Mouse (Mus musculus) MEL (cell line): ENCODE results near the gene Bhmt2. TPM values are rescaled to one million over a fixed set of nuclear protein-coding genes. Genes with fewer than 3 reads are reported as not detected.

ENCODE experiments used
- DNase-seq: peaks from one replicate; pipeline ENCODE4 v3.0.0; 2011; ENCODE audit warnings: low read depth, low spot score
- H3K27ac ChIP-seq: 2 replicates; pipeline ENCODE4 v1.5.1; 2012; ENCODE audit warnings: low read depth, mild to moderate bottlenecking, control low read depth, low read length, moderate library complexity; ENCODE audit not compliant: control insufficient read depth
- H3K27me3 ChIP-seq, 2 experiments: fragments of 150-350 bp in 1 of 2; sonication (generic) in 1 of 2; 2 replicates each; pipeline ENCODE4 v1.6.1; 2012; ENCODE audit warnings: low read length in 2 of 2, mild to moderate bottlenecking in 2 of 2, improper control_type of control experiment in 1 of 2, moderate library complexity in 1 of 2; ENCODE audit not compliant: insufficient read depth in 2 of 2, control insufficient read depth in 1 of 2
- H3K36me3 ChIP-seq, 2 experiments: 2 replicates each; pipeline ENCODE4 v1.6.1; 2012 to 2014; ENCODE audit warnings: low read length in 2 of 2, improper control_type of control experiment in 1 of 2, inconsistent platforms in 1 of 2, mild to moderate bottlenecking in 1 of 2; ENCODE audit not compliant: insufficient read depth in 2 of 2, control insufficient read depth in 1 of 2
- H3K4me1 ChIP-seq, 2 experiments: fragments of 150-350 bp in 1 of 2; sonication (generic) in 1 of 2; 2 replicates each; pipeline ENCODE4 v1.6.1; 2012; ENCODE audit warnings: low read length in 2 of 2, improper control_type of control experiment in 1 of 2, mild to moderate bottlenecking in 1 of 2; ENCODE audit not compliant: insufficient read depth in 2 of 2, control insufficient read depth in 1 of 2
- H3K4me3 ChIP-seq, 2 experiments: fragments of 150-350 bp in 1 of 2; sonication (generic) in 1 of 2; 2 replicates each; pipeline ENCODE4 v1.5.1; 2012; ENCODE audit warnings: low read depth in 2 of 2, low read length in 2 of 2, mild to moderate bottlenecking in 2 of 2, moderate library complexity in 2 of 2, control low read depth in 1 of 2, improper control_type of control experiment in 1 of 2; ENCODE audit not compliant: control insufficient read depth in 1 of 2, insufficient read depth in 1 of 2
- H3K79me2 ChIP-seq: 2 replicates; pipeline ENCODE4 v1.6.1; 2012; ENCODE audit warnings: mild to moderate bottlenecking, low read length, moderate library complexity; ENCODE audit not compliant: control insufficient read depth, poor library complexity, insufficient read depth
- H3K9ac ChIP-seq: 2 replicates; pipeline ENCODE4 v1.6.1; 2012; ENCODE audit warnings: low read depth, mild to moderate bottlenecking, control low read depth, low read length, moderate library complexity; ENCODE audit not compliant: control insufficient read depth, poor library complexity, severe bottlenecking
- H3K9me3 ChIP-seq: fragments of 150-350 bp; sonication (generic); replicated peaks from 2 replicates; pipeline ENCODE4 v1.6.1; 2012; ENCODE audit warnings: mild to moderate bottlenecking, low read length, improper control_type of control experiment, moderate library complexity; ENCODE audit not compliant: insufficient read depth
- BHLHE40 ChIP-seq: IDR thresholded peaks from 2 replicates; pipeline ENCODE4 v1.6.1; 2012; ENCODE audit warnings: low read depth, mild to moderate bottlenecking, inconsistent platforms, low read length, improper control_type of control experiment, borderline replicate concordance
- CHD1 ChIP-seq: IDR thresholded peaks from 2 replicates; pipeline ENCODE4 v1.6.1; 2012; ENCODE audit warnings: low read depth, mild to moderate bottlenecking, inconsistent platforms, low read length, improper control_type of control experiment
- CHD2 ChIP-seq: IDR thresholded peaks from 2 replicates; pipeline ENCODE4 v1.6.1; 2011; ENCODE audit warnings: low read length, improper control_type of control experiment
- CTCF ChIP-seq, 3 experiments: IDR thresholded peaks in 2 of 3; conservative IDR thresholded peaks in 1 of 3; 2 replicates each; pipeline ENCODE4 v1.5.1; 2011 to 2012; ENCODE audit warnings: low read length in 3 of 3, low read depth in 2 of 3, mild to moderate bottlenecking in 2 of 3, improper control_type of control experiment in 1 of 3, inconsistent platforms in 1 of 3, mixed read lengths in 1 of 3, moderate library complexity in 1 of 3; ENCODE audit not compliant: control insufficient read depth in 1 of 3, insufficient read depth in 1 of 3, poor library complexity in 1 of 3, severe bottlenecking in 1 of 3
- ELF1 ChIP-seq: IDR thresholded peaks from 2 replicates; pipeline ENCODE4 v1.6.1; 2014; ENCODE audit warnings: low read depth, mild to moderate bottlenecking, inconsistent platforms, low read length, improper control_type of control experiment, moderate library complexity
- GABPA ChIP-seq: IDR thresholded peaks from 2 replicates; pipeline ENCODE4 v1.6.1; 2012; ENCODE audit warnings: low read depth, mild to moderate bottlenecking, inconsistent platforms, low read length, improper control_type of control experiment, moderate library complexity
- GATA1 ChIP-seq: IDR thresholded peaks from 2 replicates; pipeline ENCODE4 v1.6.1; 2011; ENCODE audit warnings: low read depth, low read length, improper control_type of control experiment
- HCFC1 ChIP-seq: IDR thresholded peaks from 2 replicates; pipeline ENCODE4 v1.6.1; 2012; ENCODE audit warnings: low read depth, mild to moderate bottlenecking, inconsistent platforms, low read length, improper control_type of control experiment, moderate library complexity
- JUND ChIP-seq: IDR thresholded peaks from 2 replicates; pipeline ENCODE4 v1.6.1; 2011; ENCODE audit warnings: low read depth, mild to moderate bottlenecking, improper control_type of control experiment, low read length
- KAT2A ChIP-seq: conservative IDR thresholded peaks from 2 replicates; pipeline ENCODE4 v1.6.1; 2012; ENCODE audit warnings: low read depth, low read length, improper control_type of control experiment, inconsistent platforms
- MAFK ChIP-seq: IDR thresholded peaks from 2 replicates; pipeline ENCODE4 v1.6.1; 2011; ENCODE audit warnings: low read depth, mild to moderate bottlenecking, low read length, improper control_type of control experiment, borderline replicate concordance
- MAX ChIP-seq: IDR thresholded peaks from 2 replicates; pipeline ENCODE4 v1.6.1; 2011; ENCODE audit warnings: low read length, improper control_type of control experiment
- MAZ ChIP-seq: IDR thresholded peaks from 2 replicates; pipeline ENCODE4 v1.6.1; 2012; ENCODE audit warnings: low read depth, mild to moderate bottlenecking, inconsistent platforms, low read length, improper control_type of control experiment
- MXI1 ChIP-seq: IDR thresholded peaks from 2 replicates; pipeline ENCODE4 v1.6.1; 2011; ENCODE audit warnings: mild to moderate bottlenecking, low read depth, low read length, improper control_type of control experiment
- MYB ChIP-seq: IDR thresholded peaks from 2 replicates; pipeline ENCODE4 v1.6.1; 2011; ENCODE audit warnings: mild to moderate bottlenecking, low read depth, low read length, improper control_type of control experiment
- NELFE ChIP-seq: IDR thresholded peaks from 2 replicates; pipeline ENCODE4 v1.6.1; 2011; ENCODE audit warnings: low read depth, low read length, improper control_type of control experiment
- POLR2AphosphoS5 ChIP-seq: IDR thresholded peaks from 2 replicates; pipeline ENCODE4 v1.6.1; 2012; ENCODE audit warnings: low read depth, borderline replicate concordance, mild to moderate bottlenecking, inconsistent platforms, low read length, moderate library complexity, mixed read lengths
- RAD21 ChIP-seq: IDR thresholded peaks from 2 replicates; pipeline ENCODE4 v1.6.1; 2011; ENCODE audit warnings: mild to moderate bottlenecking, low read depth, low read length, improper control_type of control experiment
- RCOR1 ChIP-seq: IDR thresholded peaks from 2 replicates; pipeline ENCODE4 v1.6.1; 2012; ENCODE audit warnings: low read depth, mild to moderate bottlenecking, inconsistent platforms, low read length, improper control_type of control experiment
- SIN3A ChIP-seq: IDR thresholded peaks from 2 replicates; pipeline ENCODE4 v1.6.1; 2012; ENCODE audit warnings: low read length, improper control_type of control experiment, inconsistent platforms
- TBP ChIP-seq: IDR thresholded peaks from 2 replicates; pipeline ENCODE4 v1.8.0; 2011; ENCODE audit warnings: low read depth, low read length, improper control_type of control experiment
- TCF12 ChIP-seq: IDR thresholded peaks from 2 replicates; pipeline ENCODE4 v1.6.1; 2014; ENCODE audit warnings: low read depth, mild to moderate bottlenecking, inconsistent platforms, low read length, improper control_type of control experiment, moderate library complexity
- UBTF ChIP-seq: IDR thresholded peaks from 2 replicates; pipeline ENCODE4 v1.6.1; 2012; ENCODE audit warnings: low read depth, mild to moderate bottlenecking, inconsistent platforms, low read length, improper control_type of control experiment, moderate library complexity, borderline replicate concordance; ENCODE audit not compliant: insufficient read depth
- USF2 ChIP-seq, 2 experiments: IDR thresholded peaks; 2 replicates each; pipeline ENCODE4 v1.6.1; 2011 to 2012; ENCODE audit warnings: improper control_type of control experiment in 2 of 2, low read length in 2 of 2, borderline replicate concordance in 1 of 2, inconsistent platforms in 1 of 2, low read depth in 1 of 2, mild to moderate bottlenecking in 1 of 2; ENCODE audit not compliant: insufficient read depth in 1 of 2
- ZKSCAN1 ChIP-seq: IDR thresholded peaks from 2 replicates; pipeline ENCODE4 v1.6.1; 2012; ENCODE audit warnings: low read depth, mild to moderate bottlenecking, inconsistent platforms, low read length, improper control_type of control experiment, moderate library complexity
- ZNF384 ChIP-seq: IDR thresholded peaks from 2 replicates; pipeline ENCODE4 v1.6.1; 2012; ENCODE audit warnings: low read depth, mild to moderate bottlenecking, inconsistent platforms, low read length, improper control_type of control experiment
- polyA plus RNA-seq, 2 experiments: library from polyadenylated mRNA; stranded (reverse) in 1 of 2; unstranded in 1 of 2; fragments of >175 nt in 1 of 2; fragments of >200 nt in 1 of 2; gene quantifications; 2 replicates each; pipeline versions ENCODE4 v1.2.1 to v1.2.4; 2012; ENCODE audit warnings: low replicate concordance in 2 of 2, low read depth in 1 of 2; ENCODE audit not compliant: insufficient read length in 2 of 2, insufficient read depth in 1 of 2, missing spikeins in 1 of 2
- total RNA-seq: library from RNA; depleted of rRNA; stranded (reverse); fragments of 300-350 nt; gene quantifications from 2 replicates; pipeline ENCODE4 v1.2.3, GENCODE M21; 2012

The Bhmt2 gene
- total and polyA plus RNA-seq, 3 experiments = not detected

- Histone ChIP-seq H3K9me3 (no peaks in the 10 kb centered on the region), H3K79me2 (no peaks in the 10 kb centered on the region), H3K27ac (no peak overlapping the region), H3K36me3 (no peaks in the 10 kb centered on the region), H3K9ac (no peak overlapping the region), H3K4me3 (no peak overlapping the region), H3K4me1 (no peaks in the 10 kb centered on the region), H3K27me3 (peaks cover 0 to under 1% of the 10 kb centered on the region in 2 experiments; a peak in 1 of 4 replicates)
- TF ChIP-seq BHLHE40 (no peak), RCOR1 (no peak), POLR2AphosphoS5 (no peak)
- no peak for DNase-seq
These were observed 38.3 kb upstream of the Bhmt2 start for GRCm38 (mm10) chr13:93712362-93712761.

DNA sequence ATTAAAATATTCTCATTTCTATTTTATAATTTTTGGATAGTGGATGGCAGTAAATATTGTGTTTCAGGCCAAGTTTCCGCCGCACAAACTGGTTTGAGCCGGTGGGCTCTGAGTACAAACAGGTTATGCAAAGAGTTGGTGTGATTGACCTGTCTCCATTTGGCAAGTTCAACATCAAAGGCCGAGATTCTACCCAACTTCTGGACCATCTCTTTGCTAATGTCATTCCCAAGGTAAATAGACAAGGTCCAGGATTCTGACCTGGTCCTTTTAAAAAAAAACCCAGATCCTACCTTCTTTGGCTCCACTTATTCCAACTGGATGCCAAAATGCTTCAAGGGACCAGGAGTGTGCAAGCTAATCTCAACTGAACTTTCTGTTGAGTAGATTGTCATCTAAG, 37.1 kb upstream of the Bhmt2 start:
- no peak overlapping the region for H3K9ac ChIP-seq
- no peaks in the 10 kb centered on the region for H3K27me3 ChIP-seq
- no peaks in the 10 kb centered on the region for H3K79me2 ChIP-seq
- TF ChIP-seq RCOR1 = no peak
- no peak for TF ChIP-seq GATA1
- TF ChIP-seq TBP = no peak
- TF ChIP-seq HCFC1 = no peak
- no peak for TF ChIP-seq CTCF (IDR thresholded peaks at IDR 0.05 in 2 of 3, conservative IDR thresholded peaks at IDR 0.05 in 1 of 3; ENCODE audit: control insufficient read depth in 1 of 3, insufficient read depth in 1 of 3, low read depth in 2 of 3, low read length in 3 of 3, poor library complexity in 1 of 3, severe bottlenecking in 1 of 3)
- no peak for TF ChIP-seq JUND
- TF ChIP-seq GABPA = no peak
- no peak for TF ChIP-seq ZKSCAN1
- TF ChIP-seq ELF1 = no peak
- TF ChIP-seq CHD1 = no peak
- no peak for TF ChIP-seq UBTF
- no peak for TF ChIP-seq MAFK
- no peak overlapping the region for H3K27ac ChIP-seq
- no peaks in the 10 kb centered on the region for H3K36me3 ChIP-seq
- DNase-seq = no peak
- no peaks in the 10 kb centered on the region for H3K9me3 ChIP-seq
- H3K4me3 ChIP-seq = no peak overlapping the region
- H3K4me1 ChIP-seq = no peaks in the 10 kb centered on the region

DNA sequence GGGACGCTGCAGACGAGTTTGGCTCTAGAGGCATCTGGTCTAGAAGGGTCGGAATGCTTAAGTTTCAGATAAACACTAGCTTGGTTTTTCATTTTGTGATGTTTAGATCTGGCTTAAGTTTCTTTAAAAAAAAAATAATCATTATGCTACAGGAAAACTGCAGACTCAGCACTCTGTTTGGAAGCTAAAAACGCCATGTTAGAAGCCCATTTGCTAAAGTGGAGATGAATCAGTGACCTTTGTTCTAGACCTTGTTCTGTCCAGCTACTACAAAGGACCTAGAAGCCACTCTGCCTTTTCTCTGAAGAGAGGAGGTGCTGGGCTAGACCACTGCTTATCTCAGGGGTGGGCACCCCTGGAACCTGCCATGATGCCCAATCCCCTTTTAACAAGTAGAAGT, 36.2 kb upstream of the Bhmt2 start:
- Histone ChIP-seq H3K4me3 (no peak overlapping the region), H3K9ac (no peak overlapping the region), H3K36me3 (no peaks in the 10 kb centered on the region), H3K4me1 (no peaks in the 10 kb centered on the region)
- TF ChIP-seq MXI1 (no peak), JUND (no peak), UBTF (no peak), ZNF384 (no peak), MYB (no peak), BHLHE40 (no peak), KAT2A (no peak), MAX (no peak), TCF12 (no peak), USF2 (IDR thresholded peaks at IDR 0.05; ENCODE audit: borderline replicate concordance in 1 of 2, insufficient read depth in 1 of 2, low read depth in 1 of 2, low read length in 2 of 2) (no peak), ELF1 (no peak), NELFE (no peak), MAZ (no peak), ZKSCAN1 (no peak), RAD21 (no peak), GATA1 (no peak), MAFK (no peak), CHD2 (no peak), SIN3A (no peak)
- TF ChIP-seq, all 39 proteins: peak for 0
- Histone ChIP-seq H3K79me2 (no peaks in the 10 kb centered on the region), H3K27ac (no peak overlapping the region), H3K27me3 (no peaks in the 10 kb centered on the region), H3K9me3 (no peaks in the 10 kb centered on the region)
- DNase-seq = no peak
